Mouse (Mus musculus) natural killer cell, adult 2 months (primary cell): ENCODE results near the gene Maip1.

Experiments used
- DNase-seq, 2 experiments: peaks; one replicate each; pipeline ENCODE4 v3.0.0; 2022; ENCODE audit warnings: low spot score in 2 of 2

Gene Maip1

DNA sequence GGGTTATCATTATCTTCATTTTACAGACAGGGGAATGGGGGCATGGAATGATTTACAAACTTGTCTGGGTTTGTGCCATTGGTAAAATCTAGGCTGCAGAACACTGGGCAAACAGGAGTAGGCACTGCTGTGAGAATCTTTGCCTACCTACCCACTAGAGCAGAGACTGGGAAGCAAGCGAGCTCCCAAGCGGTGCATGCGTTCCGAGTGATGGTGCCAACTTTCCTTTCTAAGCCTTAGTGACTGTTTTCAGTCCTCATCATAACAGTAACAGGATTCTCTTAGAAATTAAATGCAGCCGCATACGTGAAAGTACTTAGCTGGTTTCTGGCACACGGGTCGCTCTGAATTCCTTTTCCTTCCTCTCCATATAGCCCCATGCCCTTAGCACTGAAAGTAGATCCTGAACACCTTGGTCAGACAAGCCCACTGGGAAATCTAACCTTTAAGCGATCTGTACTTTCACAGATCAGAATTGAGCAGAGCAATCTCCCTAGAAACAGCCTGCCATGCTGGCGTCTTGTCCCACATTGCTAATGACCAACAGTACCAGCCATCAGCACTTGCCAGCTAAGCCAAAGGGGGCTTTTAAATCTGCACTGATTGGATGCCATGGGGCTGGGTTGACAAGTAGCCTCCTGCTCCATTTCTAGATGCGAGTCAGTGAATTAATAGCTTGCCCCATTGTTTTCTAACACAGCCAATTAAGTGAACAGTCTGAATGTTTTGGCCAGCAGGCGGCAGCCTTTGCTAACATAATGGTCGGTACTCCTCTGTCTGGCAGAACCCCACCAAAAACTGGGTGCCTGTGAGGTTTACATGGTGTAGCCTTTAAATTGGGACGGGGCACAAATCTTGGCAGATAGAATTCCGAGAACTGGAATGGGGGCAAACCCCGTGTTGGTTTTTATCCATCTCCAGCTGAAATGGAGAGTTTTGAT is 22.5 kb downstream of the Maip1 start:
- DNase-seq, result peak; percentile 24 to 70

DNA sequence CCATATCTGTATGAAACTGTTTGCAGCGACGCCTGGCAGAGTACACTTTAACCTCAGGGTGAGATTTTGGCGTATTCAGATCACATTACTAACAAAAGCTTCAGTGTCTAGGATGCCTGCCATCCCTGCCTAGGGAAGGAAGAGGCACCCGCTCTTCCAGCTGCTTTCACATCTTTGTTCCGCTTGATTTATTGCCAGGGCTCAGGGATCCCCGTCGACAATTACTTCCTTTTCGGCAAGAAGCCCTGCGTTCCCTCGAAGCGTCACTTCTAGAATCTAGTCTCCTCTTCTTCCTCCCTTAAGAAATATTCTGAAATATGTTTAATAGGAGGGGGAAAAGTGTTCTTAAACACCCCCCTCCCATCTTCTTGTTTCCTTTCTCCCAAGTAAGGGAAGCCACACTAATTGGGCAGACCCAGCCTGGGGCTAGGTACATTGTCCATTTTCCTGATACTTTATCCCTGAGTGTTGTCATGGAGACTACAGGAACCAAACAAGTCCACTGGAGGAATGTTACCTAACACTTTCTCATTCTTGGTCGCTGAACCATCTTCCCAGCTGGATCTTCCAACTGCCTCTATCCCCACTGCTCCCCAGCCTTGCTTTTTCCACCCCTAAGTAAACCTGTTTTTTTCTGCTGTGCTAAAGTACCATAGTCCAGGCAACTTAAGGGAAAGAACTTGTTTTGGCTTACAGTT is 23.8 kb downstream of the Maip1 start:
- no peak for DNase-seq

DNA sequence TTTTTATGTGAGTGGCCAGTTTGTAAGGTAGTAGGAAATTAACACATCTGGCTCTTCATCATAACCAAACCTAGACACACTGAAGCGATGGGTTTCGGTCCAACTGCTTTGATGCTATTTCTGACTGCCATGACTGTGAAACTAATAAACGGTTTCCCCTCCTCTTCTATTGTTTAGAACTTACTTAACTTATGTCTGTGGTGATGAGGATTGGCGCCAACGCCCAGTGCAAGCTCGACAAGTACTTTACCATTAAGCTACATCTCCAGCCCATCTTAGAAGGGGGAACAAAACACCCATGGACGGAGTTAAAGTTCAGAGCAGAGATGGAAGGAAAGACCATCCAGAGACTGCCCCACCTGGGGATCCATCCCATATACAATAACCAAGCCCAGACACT is 27.0 kb downstream of the Maip1 start:
- no peak for DNase-seq

DNA sequence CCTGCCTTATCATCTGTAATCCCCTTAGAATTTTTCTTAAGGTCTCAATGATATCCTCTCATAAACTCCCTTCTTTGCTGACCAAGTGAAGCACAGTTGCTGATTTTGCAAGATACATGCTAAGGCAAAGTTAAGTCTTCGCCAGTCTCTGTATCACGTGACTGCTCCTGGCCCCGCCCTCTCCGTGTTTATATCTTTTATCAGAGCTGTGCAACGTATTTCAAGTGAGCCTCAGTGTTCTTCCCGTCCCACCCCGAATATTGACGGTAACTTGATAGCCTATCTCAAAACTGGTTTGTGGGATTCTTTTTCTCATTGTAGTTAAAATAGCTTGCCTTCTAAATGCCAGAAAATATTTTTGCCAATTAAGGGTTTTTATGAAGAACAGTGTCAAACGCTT is 30.3 kb downstream of the Maip1 start:
- DNase-seq, result peak in 1 of 2 experiments; percentile 5

DNA sequence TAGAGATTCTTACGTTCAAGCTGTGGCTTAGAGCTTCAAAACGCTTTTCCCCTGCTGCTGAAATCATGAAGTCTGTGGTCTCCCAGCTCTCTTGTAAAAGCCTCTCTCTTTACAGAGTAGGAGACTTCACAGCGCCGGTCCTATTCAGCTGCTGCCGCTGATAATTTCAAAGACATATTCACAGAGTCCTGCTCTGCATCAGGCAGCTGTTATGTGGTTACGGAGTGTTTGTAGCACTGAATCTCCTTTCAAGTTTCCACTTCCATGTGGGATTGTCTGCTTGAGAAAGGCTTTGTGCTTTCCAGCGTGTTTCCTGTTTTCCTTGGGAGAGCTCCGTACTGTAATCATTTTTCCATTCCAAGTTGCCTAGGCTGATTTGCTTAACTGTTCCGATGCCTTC is 30.8 kb downstream of the Maip1 start:
- DNase-seq, result no peak

DNA sequence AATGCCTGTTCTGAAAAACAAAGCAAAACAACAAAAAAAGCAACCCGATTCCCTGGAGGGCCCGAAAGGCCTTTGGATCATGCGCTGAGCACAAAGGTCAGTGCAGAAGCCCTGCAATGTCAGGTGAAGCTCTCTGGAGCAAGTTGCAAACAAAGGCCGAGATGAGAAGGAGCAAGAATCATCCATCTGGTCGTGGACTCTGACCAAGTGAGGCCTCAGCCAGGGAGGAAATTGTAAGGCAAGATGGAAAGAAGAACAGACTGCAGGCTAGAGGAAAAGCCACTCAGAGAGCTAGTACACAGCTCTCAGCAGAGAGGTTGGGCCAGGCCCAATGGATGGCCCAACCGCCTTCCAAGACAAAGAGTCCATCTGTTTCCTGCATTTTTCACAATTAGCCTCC is 32.9 kb downstream of the Maip1 start:
- DNase-seq, result no peak

DNA sequence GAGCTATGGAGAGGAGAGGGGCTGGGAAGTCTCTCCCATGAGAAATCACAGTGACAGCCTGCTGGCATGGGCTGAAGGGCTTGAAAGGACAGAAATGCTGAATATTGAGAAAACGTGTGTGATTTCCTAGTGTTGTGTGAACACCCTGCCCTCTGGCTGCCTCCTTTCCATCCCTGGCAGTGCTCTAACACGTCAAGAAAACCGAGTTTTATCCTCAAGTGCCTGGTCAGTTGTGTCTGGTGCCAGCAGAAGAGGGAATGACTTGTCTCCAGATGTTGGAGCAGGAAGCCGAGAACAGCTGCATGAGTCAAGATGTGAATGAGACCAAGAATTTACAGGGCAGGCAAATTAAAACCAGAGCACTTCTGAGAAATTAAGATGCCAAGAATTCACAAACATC is 34.6 kb downstream of the Maip1 start:
- no peak for DNase-seq

DNA sequence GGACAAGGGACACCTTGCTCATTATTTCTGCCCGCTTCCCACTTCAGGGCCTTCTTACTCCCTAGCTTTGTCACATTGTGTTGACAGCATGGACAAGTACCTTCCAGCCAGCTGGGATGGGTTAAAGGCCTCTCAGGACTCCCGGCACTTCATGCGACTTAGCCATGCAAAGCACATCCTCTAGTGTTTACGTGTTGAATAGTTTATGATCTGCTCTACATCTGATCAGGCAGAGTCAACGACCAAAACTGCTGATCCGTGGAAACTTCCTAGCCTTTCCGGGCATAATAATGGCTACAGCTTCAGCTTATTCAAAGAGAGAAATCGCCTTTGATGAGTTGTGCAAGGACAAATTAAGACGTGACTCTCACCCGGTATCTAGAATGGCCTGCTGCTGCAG is 39.6 kb downstream of the Maip1 start:
- no peak for DNase-seq

DNA sequence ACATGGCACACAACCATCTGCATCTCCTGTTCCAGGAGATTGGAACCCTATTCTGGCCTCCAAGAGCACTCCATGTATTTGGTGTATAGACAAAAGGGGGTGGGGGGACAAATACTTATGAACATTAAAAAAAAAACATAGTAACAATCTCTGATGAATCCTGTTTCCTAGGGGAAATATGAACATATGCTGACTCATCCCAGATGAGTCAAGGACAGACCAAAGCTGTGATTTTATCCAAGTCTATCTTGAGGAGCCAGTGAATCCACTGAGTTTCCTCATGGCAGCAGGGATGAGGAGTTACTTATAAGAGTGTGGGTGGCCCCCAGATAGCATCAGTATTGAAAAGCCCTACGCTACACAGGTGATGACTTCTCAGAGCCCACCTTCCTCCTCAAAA is 44.1 kb downstream of the Maip1 start:
- DNase-seq, result no peak

DNA sequence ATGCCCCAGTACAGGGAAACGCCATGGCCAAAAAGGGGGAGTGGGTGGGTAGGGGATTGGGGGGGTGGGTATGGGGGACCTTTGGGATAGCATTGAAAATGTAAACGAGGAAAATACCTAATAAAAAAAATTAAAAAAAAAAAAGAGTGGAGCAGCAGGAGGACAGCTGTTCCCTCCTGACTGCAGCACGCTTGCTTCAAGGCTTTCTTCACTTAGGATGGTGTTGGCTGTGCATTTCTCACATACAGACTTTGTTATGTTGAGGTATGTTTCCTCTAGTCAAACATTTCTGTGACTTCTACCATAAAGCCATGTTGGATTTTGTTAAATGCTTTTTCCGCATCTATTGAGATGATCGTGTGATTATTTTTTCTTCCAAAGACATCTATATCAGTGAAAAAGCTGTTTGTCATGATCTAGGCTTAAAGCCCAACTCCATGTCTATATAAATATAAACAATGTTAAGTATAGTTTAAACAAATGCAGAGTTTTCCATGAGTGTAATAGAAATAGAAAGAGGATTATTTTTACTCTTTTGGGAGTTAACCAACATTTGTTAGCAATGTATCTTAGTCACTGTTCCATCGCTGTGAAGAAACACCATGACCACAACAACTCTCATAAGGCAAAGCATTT is 54.3 kb downstream of the Maip1 start:
- DNase-seq, result no peak
